In genomic region chr2:160621661-160622211, GRCm38 (mm10) we compare ENCODE assay signal across 7 mouse cellular contexts. TPM values are rescaled to one million over a fixed set of nuclear protein-coding genes. Genes with fewer than 3 reads are reported as not detected.
A peak's percentile ranks its signal among the peaks of the same experiment; 100 is the strongest.
DNase-seq lines count a peak whose midpoint lies in the region; ATAC-seq and TF ChIP-seq lines count a peak whose summit lies in the region.

No protein-coding gene starts in this region.

- no peak overlapping the region for H3K4me2 ChIP-seq in hindbrain, embryonic 16.5 days (ENCODE audit: low read length)
- peak overlapping the region; percentile 60 for H3K4me2 ChIP-seq in myocyte (ENCODE audit: low read depth)

- peak; percentile 81 for ATAC-seq in hindbrain, embryonic 16.5 days
- no peak for ATAC-seq in megakaryocyte progenitor cell, adult 5-6 weeks (replicated peaks; ENCODE audit: poor library complexity)

- no peaks in the 10 kb centered on the region for H3K27me3 ChIP-seq in hindbrain, embryonic 16.5 days (replicated peaks; ENCODE audit: control insufficient read depth, insufficient read depth, low read length)
- H3K27me3 ChIP-seq in myocyte (ENCODE audit: control insufficient read depth, insufficient read depth, insufficient read length): no peaks in the 10 kb centered on the region

- peak; percentile 99 for DNase-seq in adipocyte (ENCODE audit: low spot score)
- peak; percentile 92 for DNase-seq in brain, embryonic 14.5 days (ENCODE audit: low read depth)
- DNase-seq in frontal cortex, postnatal 14 days (ENCODE audit: low spot score in 2 of 2): peak; percentile 52 to 61
- DNase-seq in left cerebral cortex, adult 2 months (ENCODE audit: extremely low spot score in 1 of 2, low spot score in 2 of 2): peak; percentile 34 to 49

- H3K4me3 ChIP-seq in hindbrain, embryonic 16.5 days (ENCODE audit: low read length): no peak overlapping the region
- no peak overlapping the region for H3K4me3 ChIP-seq in left cerebral cortex, adult 2 months
- H3K4me3 ChIP-seq in myocyte: no peak overlapping the region

- no peaks in the 10 kb centered on the region for H3K9me3 ChIP-seq in hindbrain, embryonic 16.5 days (ENCODE audit: control insufficient read depth, low read length)

- no peak for TF ChIP-seq CTCF in brain, embryonic 14.5 days (IDR thresholded peaks at IDR 0.05; ENCODE audit: borderline replicate concordance, extremely low read depth, insufficient read depth, insufficient read length)
- no peak; the same call in 1 of the 2 replicates for TF ChIP-seq CTCF in left cerebral cortex, adult 2 months (IDR thresholded peaks at IDR 0.05)

- no peaks in the 10 kb centered on the region for H3K79me2 ChIP-seq in myocyte (ENCODE audit: control insufficient read depth, insufficient read depth)

- intact Hi-C loops in left cerebral cortex, adult 2 months (cut with DNase I): no loop called here

- H3ac ChIP-seq in myocyte (ENCODE audit: control insufficient read depth, insufficient read length): no peak overlapping the region

- peaks cover 10% of the 10 kb centered on the region for H3K4me1 ChIP-seq in hindbrain, embryonic 16.5 days (ENCODE audit: control insufficient read depth, insufficient read depth, low read depth, low read length)

- no peak overlapping the region for H3K9ac ChIP-seq in hindbrain, embryonic 16.5 days (ENCODE audit: low read depth, low read length)

- TF ChIP-seq POLR2A in brain, embryonic 14.5 days (IDR thresholded peaks at IDR 0.05; ENCODE audit: borderline replicate concordance, extremely low read depth, insufficient read depth, insufficient read length, poor library complexity, severe bottlenecking): no peak
- TF ChIP-seq POLR2A in myocyte (IDR thresholded peaks at IDR 0.05; ENCODE audit: insufficient read length, low read depth): no peak

- WGBS in hindbrain, embryonic 16.5 days: 45% methylated on average over 5 of the region's 5 CpGs

- H3K36me3 ChIP-seq in hindbrain, embryonic 16.5 days (ENCODE audit: control insufficient read depth, insufficient read depth, low read length): no peaks in the 10 kb centered on the region
- no peaks in the 10 kb centered on the region for H3K36me3 ChIP-seq in myocyte (ENCODE audit: control insufficient read depth, insufficient read depth)

- H3K27ac ChIP-seq in hindbrain, embryonic 16.5 days (ENCODE audit: low read depth, low read length): no peak overlapping the region
- H3K27ac ChIP-seq in left cerebral cortex, adult 2 months: no peak overlapping the region

TF ChIP-seq in myocyte, 11 proteins besides CTCF, POLR2A, EP300 and RAD21:
- TF ChIP-seq CEBPB (IDR thresholded peaks at IDR 0.05; ENCODE audit: insufficient read depth, poor library complexity, severe bottlenecking) (no peak), TCF12 (IDR thresholded peaks at IDR 0.05; ENCODE audit: insufficient read depth, poor library complexity, severe bottlenecking) (no peak), POLR2AphosphoS2 (IDR thresholded peaks at IDR 0.05; ENCODE audit: insufficient read length, low read depth) (no peak), TCF3 (IDR thresholded peaks at IDR 0.05; ENCODE audit: insufficient read length, low read depth) (no peak), REST (IDR thresholded peaks at IDR 0.05; ENCODE audit: insufficient read depth, insufficient read length) (no peak), MAX (IDR thresholded peaks at IDR 0.05; ENCODE audit: low read depth) (no peak), MYOG (IDR thresholded peaks at IDR 0.05; ENCODE audit: control insufficient read depth in 1 of 3, insufficient read depth in 1 of 3, insufficient read length in 2 of 3, low read depth in 2 of 3) (no peak), E2F4 (IDR thresholded peaks at IDR 0.05; ENCODE audit: insufficient read depth) (no peak), SRF (IDR thresholded peaks at IDR 0.05; ENCODE audit: control insufficient read depth, insufficient read length, low read depth) (no peak), MYOD1 (IDR thresholded peaks at IDR 0.05; ENCODE audit: control insufficient read depth in 1 of 3, insufficient read length in 2 of 3, low read depth in 2 of 3) (no peak), USF1 (IDR thresholded peaks at IDR 0.05; ENCODE audit: low read depth) (no peak)

RNA-seq across cellular contexts. Expression of gene Top1, which starts 24.0 kb away (rescaled TPM):
- polyA plus RNA-seq in brain, embryonic 14.5 days (2012; rRNA removed): 42.7 and 63.9 TPM in 2 replicates
- 55.7 and 58.3 TPM in 2 replicates for polyA plus RNA-seq in hindbrain, embryonic 16.5 days (2015; fragmentation: Nextera tagmentation; extraction: Ambion mirVana)
- total RNA-seq in left cerebral cortex, adult 2 months (2021): 10 to 100 TPM; 80.4 to 85.3 TPM
- polyA plus RNA-seq in myocyte (2012; fragmentation: generic; extraction: Trizol): 37.2 TPM
- 119 and 120 TPM in 2 replicates for total RNA-seq in megakaryocyte progenitor cell, adult 5-6 weeks (2015)
- total RNA-seq in megakaryocyte progenitor cell, adult 5-6 weeks (2017): 149 and 151 TPM in 2 replicates

Comparison
In these comparisons a context has a peak if more than half of its experiments do, and no peak if none do; other contexts are left out.
1. DNase-seq: peak in every context shown above with its lines; median percentile 99 in adipocyte; 92 in brain, embryonic 14.5 days; 56 in frontal cortex, postnatal 14 days; 42 in left cerebral cortex, adult 2 months.